Mouse (Mus musculus) induced T-regulatory cell, adult 2 months (primary cell): ENCODE results near the gene Ubac2.
"Not testable (repeated sequence)": the region's sequence is repeated elsewhere in the genome, so short reads cannot be mapped to it uniquely, and the experiment has no call there.

ENCODE experiments used
- DNase-seq: peaks from one replicate; pipeline ENCODE4 v3.0.0-alpha.2; 2012; ENCODE audit warnings: low read depth

The Ubac2 gene

GRCm38 (mm10) chr14:122048816-122049215 is 170.4 kb downstream of the Ubac2 start:
- DNase-seq: no peak

- DNase-seq: peak; percentile 77
These were observed 174.6 kb downstream of the Ubac2 start for GRCm38 (mm10) chr14:122052896-122053635.

- DNase-seq: peak; percentile 81
These were observed 178.5 kb downstream of the Ubac2 start for GRCm38 (mm10) chr14:122056871-122057270.

- peak; percentile 88 for DNase-seq
These were observed 179.5 kb downstream of the Ubac2 start for GRCm38 (mm10) chr14:122057941-122058346.

- DNase-seq: peak; percentile 95
These were observed 182.2 kb downstream of the Ubac2 start for GRCm38 (mm10) chr14:122060642-122061041.

GRCm38 (mm10) chr14:122061376-122061775 is 183.0 kb downstream of the Ubac2 start:
- peak; percentile 37 for DNase-seq

- DNase-seq: peak; percentile 71
These were observed 184.1 kb downstream of the Ubac2 start for GRCm38 (mm10) chr14:122062411-122063090.

GRCm38 (mm10) chr14:122063599-122063998 is 185.2 kb downstream of the Ubac2 start:
- DNase-seq: peak; percentile 80

- DNase-seq: peak; percentile 90
These were observed 186.1 kb downstream of the Ubac2 start for GRCm38 (mm10) chr14:122064519-122064918.

- peak; percentile 83 for DNase-seq
These were observed 187.8 kb downstream of the Ubac2 start for GRCm38 (mm10) chr14:122066243-122066642.

GRCm38 (mm10) chr14:122068036-122068435 is 189.6 kb downstream of the Ubac2 start:
- not testable (repeated sequence) for DNase-seq

- no peak for DNase-seq
These were observed 190.6 kb downstream of the Ubac2 start for GRCm38 (mm10) chr14:122068801-122069695.

- DNase-seq: no peak
These were observed 191.5 kb downstream of the Ubac2 start for GRCm38 (mm10) chr14:122069948-122070347.
